Mouse (Mus musculus) layer of hippocampus, postnatal 14 days (tissue): ENCODE data around the gene Cd40. TPM values are rescaled to one million over a fixed set of nuclear protein-coding genes. Genes with fewer than 3 reads are reported as not detected.

Source experiments
- DNase-seq, 2 experiments: peaks; one replicate each; pipeline ENCODE4 v3.0.0; 2021 to 2022; ENCODE audit warnings: low spot score in 2 of 2, mixed read lengths in 1 of 2
- long read RNA-seq, 2 experiments: library from polyadenylated mRNA; stranded (forward); transcript quantifications; one replicate each; pipeline ENCODE4 v2.0.0; 2021
- total RNA-seq, 2 experiments: library from RNA; stranded (reverse); gene quantifications; 2 replicates each; pipeline ENCODE4 v1.2.3; 2021

Cd40 gene
- total RNA-seq = 1 to 10 TPM in 1 of 2 experiments, under 1 TPM in 1; 0.67 to 3.0 TPM
- long read RNA-seq, experiment 1, partial matches to known transcripts = 0 of 2 reads
- long read RNA-seq, experiment 1, other reads (novel, unspliced or antisense) = 1 of 2 reads
- long read RNA-seq, experiment 2, partial matches to known transcripts = 0 of 2 reads
- long read RNA-seq, experiment 2, other reads (novel, unspliced or antisense) = 0 of 2 reads

- no peak for DNase-seq
Observed at GRCm38 (mm10) chr2:165054888-165055852, at the start of gene Cd40. Cd40 (plus strand) TSS chr2:165055627.

- no peak for DNase-seq
Observed at GRCm38 (mm10) chr2:165006813-165007212, 48.6 kb upstream of the Cd40 start.

GRCm38 (mm10) chr2:165007986-165008385, 47.4 kb upstream of the Cd40 start:
- no peak for DNase-seq

- DNase-seq = no peak
Observed at GRCm38 (mm10) chr2:165009161-165009560, 46.3 kb upstream of the Cd40 start.

- DNase-seq = no peak
Observed at GRCm38 (mm10) chr2:165009581-165009980, 45.8 kb upstream of the Cd40 start.

GRCm38 (mm10) chr2:165010351-165010750, 45.1 kb upstream of the Cd40 start:
- no peak for DNase-seq

GRCm38 (mm10) chr2:165014935-165015334, 40.5 kb upstream of the Cd40 start:
- no peak for DNase-seq

GRCm38 (mm10) chr2:165020490-165020889, 34.9 kb upstream of the Cd40 start:
- no peak for DNase-seq

GRCm38 (mm10) chr2:165027163-165027562, 28.3 kb upstream of the Cd40 start:
- no peak for DNase-seq

- no peak for DNase-seq
Observed at GRCm38 (mm10) chr2:165032533-165032932, 22.9 kb upstream of the Cd40 start.

GRCm38 (mm10) chr2:165033306-165033705, 22.1 kb upstream of the Cd40 start:
- no peak for DNase-seq

- peak; percentile 98 to 99 for DNase-seq
Observed at GRCm38 (mm10) chr2:165034131-165035057, 21.0 kb upstream of the Cd40 start, which contains the start of gene Ncoa5. Ncoa5 (minus strand) TSS chr2:165034867.

GRCm38 (mm10) chr2:165035058-165035431, 20.4 kb upstream of the Cd40 start:
- DNase-seq = no peak

GRCm38 (mm10) chr2:165037415-165037814, 18.0 kb upstream of the Cd40 start:
- DNase-seq = no peak

GRCm38 (mm10) chr2:165042126-165042525, 13.3 kb upstream of the Cd40 start:
- DNase-seq = no peak

- no peak for DNase-seq
Observed at GRCm38 (mm10) chr2:165043090-165043636, 12.3 kb upstream of the Cd40 start.

GRCm38 (mm10) chr2:165043729-165044128, 11.7 kb upstream of the Cd40 start:
- DNase-seq = no peak

GRCm38 (mm10) chr2:165049044-165049443, 6.4 kb upstream of the Cd40 start:
- no peak for DNase-seq

GRCm38 (mm10) chr2:165050826-165051548, 4.4 kb upstream of the Cd40 start:
- DNase-seq = no peak

GRCm38 (mm10) chr2:165051566-165051965, 3.9 kb upstream of the Cd40 start:
- no peak for DNase-seq
